In the genomic region with DNA sequence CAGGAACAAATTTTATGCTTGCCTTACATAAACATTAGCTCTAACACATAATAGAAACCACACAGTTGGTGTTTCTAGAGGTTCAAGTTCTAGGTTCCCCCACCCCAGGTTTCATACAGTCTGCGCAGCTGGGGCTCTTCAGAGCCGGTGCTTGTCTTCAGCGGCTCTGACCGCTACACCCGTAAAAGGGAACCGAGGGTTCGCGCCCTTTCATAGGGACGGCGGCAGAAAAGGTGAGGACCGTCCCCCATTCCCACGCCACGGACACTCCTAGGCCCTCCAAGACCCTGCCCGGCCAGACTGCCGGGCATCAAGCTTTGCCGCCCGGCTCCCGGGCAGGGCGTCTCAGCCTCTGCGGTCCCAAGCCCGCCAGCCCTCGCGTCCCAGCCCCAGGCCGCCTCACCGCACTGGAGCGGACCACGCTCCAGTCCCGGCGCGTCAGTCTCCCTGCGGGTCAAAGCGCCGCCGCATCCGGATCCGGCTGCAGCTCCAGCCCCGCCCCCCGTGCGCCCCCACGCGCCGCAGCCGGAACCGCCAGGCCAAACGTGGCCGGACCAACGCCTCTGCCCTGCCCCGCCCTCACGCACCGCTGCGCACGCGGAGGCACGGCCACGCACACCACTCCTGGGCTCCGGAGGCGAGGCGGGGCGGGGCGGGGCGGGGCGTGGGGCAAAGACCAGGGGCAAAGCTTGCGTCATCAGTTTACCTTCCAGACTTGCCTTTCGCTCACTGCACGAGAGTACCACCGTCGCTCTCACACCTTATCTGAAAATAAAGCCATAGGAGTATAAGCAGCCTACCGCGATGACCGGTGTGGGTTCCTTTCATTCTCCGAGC, we compare ENCODE assay signal across 8 mouse cellular contexts. TPM values are rescaled to one million over a fixed set of nuclear protein-coding genes. Genes with fewer than 3 reads are reported as not detected.
A peak's percentile ranks its signal among the peaks of the same experiment; 100 is the strongest.
DNase-seq lines count a peak whose midpoint lies in the region; ATAC-seq and TF ChIP-seq lines count a peak whose summit lies in the region.

No protein-coding gene starts in this region.

- no peaks in the 10 kb centered on the region for H3K36me3 ChIP-seq in lung, embryonic 15.5 days
- no peaks in the 10 kb centered on the region for H3K36me3 ChIP-seq in thymus, adult 2 months (ENCODE audit: control insufficient read depth, insufficient read depth, low read length)

- no peaks in the 10 kb centered on the region for H3K27me3 ChIP-seq in lung, embryonic 15.5 days
- H3K27me3 ChIP-seq in thymus, adult 2 months (ENCODE audit: control insufficient read depth, insufficient read depth, low read length), result no peaks in the 10 kb centered on the region

- no peaks in the 10 kb centered on the region for H3K9me3 ChIP-seq in lung, embryonic 15.5 days

- DNase-seq in MN1 (ENCODE audit: low spot score), result peak; percentile 94
- peak; percentile 93 for DNase-seq in cerebellum, adult 8-10 months
- DNase-seq in forelimb bud, embryonic 11.5 days (ENCODE audit: low read depth, low spot score), result peak; percentile 83
- peak; percentile 47 for DNase-seq in layer of hippocampus, adult 9-10 months (ENCODE audit: low spot score)
- DNase-seq in ovary, adult 18-20 months (ENCODE audit: low spot score), result peak; percentile 90
- peak; percentile 81 for DNase-seq in thymus, adult 2 months

- H3K4me1 ChIP-seq in lung, embryonic 15.5 days, result peaks cover 13% of the 10 kb centered on the region
- 0 out of 2 replicates have a peak, but pooled peaks cover 6% of the 10 kb centered on the region for H3K4me1 ChIP-seq in thymus, adult 2 months (replicated peaks; ENCODE audit: control insufficient read depth, insufficient read depth, low read length)

- peak overlapping the region; percentile 74 for H3K4me2 ChIP-seq in lung, embryonic 15.5 days

- WGBS in lung, embryonic 15.5 days, result under 1% methylated on average over 71 of the region's 71 CpGs
- WGBS in thymus, adult 2 months, result under 1% methylated on average over 69 of the region's 71 CpGs

- H3K9ac ChIP-seq in lung, embryonic 15.5 days, result peak overlapping the region; percentile 85

- H3K27ac ChIP-seq in lung, embryonic 15.5 days, result peak overlapping the region; percentile 92
- H3K27ac ChIP-seq in thymus, adult 2 months (ENCODE audit: control insufficient read depth, insufficient read depth, low read length), result peak overlapping the region; percentile 50; the same call in 1 of the 2 replicates

- peak; percentile 77 to 85 for ATAC-seq in hematopoietic stem cell, adult 5-6 weeks (replicated peaks in 1 of 2; ENCODE audit: insufficient read depth in 1 of 2, low FRiP score in 2 of 2, low TSS enrichment in 1 of 2, low read depth in 1 of 2, poor library complexity in 2 of 2, severe bottlenecking in 2 of 2)
- peak; percentile 97 for ATAC-seq in lung, embryonic 15.5 days (ENCODE audit: borderline replicate concordance, extremely low read depth, low FRiP score, low TSS enrichment)

- no peak for TF ChIP-seq POLR2A in thymus, adult 2 months (IDR thresholded peaks at IDR 0.05; ENCODE audit: control insufficient read depth, extremely low read depth, insufficient read depth, low read length, poor library complexity)

- 0 out of 2 replicates have a peak, but pooled peaks have one; percentile 9 for TF ChIP-seq CTCF in thymus, adult 2 months (IDR thresholded peaks at IDR 0.05; ENCODE audit: borderline replicate concordance, control insufficient read depth, extremely low read depth, insufficient read depth, low read length, poor library complexity)

- H3K4me3 ChIP-seq in lung, embryonic 15.5 days, result peak overlapping the region; percentile 95
- H3K4me3 ChIP-seq in thymus, adult 2 months (ENCODE audit: control insufficient read depth, insufficient read depth, low read length), result peak overlapping the region; percentile 84

RNA-seq across cellular contexts. Expression of a gene that starts 16.1 kb away (rescaled TPM):
- total RNA-seq in hematopoietic stem cell, adult 5-6 weeks (2017), result 25.6 and 29.3 TPM in 2 replicates
- 44.7 and 50.5 TPM in 2 replicates for polyA plus RNA-seq in lung, embryonic 15.5 days (2015; fragmentation: Nextera tagmentation; extraction: Ambion mirVana)
- 3.6 and 4.0 TPM in 2 replicates for polyA plus RNA-seq in thymus, adult 2 months (2012; rRNA removed)

RNA-seq across cellular contexts. Expression of a gene that starts 37.7 kb away (rescaled TPM):
- total RNA-seq in hematopoietic stem cell, adult 5-6 weeks (2017), result 21.1 and 30.4 TPM in 2 replicates
- polyA plus RNA-seq in lung, embryonic 15.5 days (2015; fragmentation: Nextera tagmentation; extraction: Ambion mirVana), result 63.7 and 68.9 TPM in 2 replicates
- 22.6 and 44.7 TPM in 2 replicates for polyA plus RNA-seq in thymus, adult 2 months (2012; rRNA removed)

RNA-seq across cellular contexts. Expression of a gene that starts 59.0 kb away (rescaled TPM):
- 214 and 262 TPM in 2 replicates for total RNA-seq in hematopoietic stem cell, adult 5-6 weeks (2017)
- polyA plus RNA-seq in lung, embryonic 15.5 days (2015; fragmentation: Nextera tagmentation; extraction: Ambion mirVana), result 148 and 154 TPM in 2 replicates
- 29.4 and 38.0 TPM in 2 replicates for polyA plus RNA-seq in thymus, adult 2 months (2012; rRNA removed)

Comparison
In these comparisons a context has a peak if more than half of its experiments do, and no peak if none do; other contexts are left out.
1. Peak in every context shown above with its lines: DNase-seq, ATAC-seq, H3K4me3 ChIP-seq and H3K27ac ChIP-seq.